Mouse (Mus musculus) liver, embryonic 14 days (tissue): ENCODE results near the gene Pfas. TPM values are rescaled to one million over a fixed set of nuclear protein-coding genes. Genes with fewer than 3 reads are reported as not detected.

Experiments
- polyA plus RNA-seq: library from polyadenylated mRNA; depleted of rRNA; stranded (reverse); fragments of >200 nt; gene quantifications from 2 replicates; pipeline ENCODE4 v1.2.3, GENCODE M21; 2012; rRNA removed

The Pfas gene
- 10.1 and 13.1 TPM in 2 replicates for polyA plus RNA-seq

DNA sequence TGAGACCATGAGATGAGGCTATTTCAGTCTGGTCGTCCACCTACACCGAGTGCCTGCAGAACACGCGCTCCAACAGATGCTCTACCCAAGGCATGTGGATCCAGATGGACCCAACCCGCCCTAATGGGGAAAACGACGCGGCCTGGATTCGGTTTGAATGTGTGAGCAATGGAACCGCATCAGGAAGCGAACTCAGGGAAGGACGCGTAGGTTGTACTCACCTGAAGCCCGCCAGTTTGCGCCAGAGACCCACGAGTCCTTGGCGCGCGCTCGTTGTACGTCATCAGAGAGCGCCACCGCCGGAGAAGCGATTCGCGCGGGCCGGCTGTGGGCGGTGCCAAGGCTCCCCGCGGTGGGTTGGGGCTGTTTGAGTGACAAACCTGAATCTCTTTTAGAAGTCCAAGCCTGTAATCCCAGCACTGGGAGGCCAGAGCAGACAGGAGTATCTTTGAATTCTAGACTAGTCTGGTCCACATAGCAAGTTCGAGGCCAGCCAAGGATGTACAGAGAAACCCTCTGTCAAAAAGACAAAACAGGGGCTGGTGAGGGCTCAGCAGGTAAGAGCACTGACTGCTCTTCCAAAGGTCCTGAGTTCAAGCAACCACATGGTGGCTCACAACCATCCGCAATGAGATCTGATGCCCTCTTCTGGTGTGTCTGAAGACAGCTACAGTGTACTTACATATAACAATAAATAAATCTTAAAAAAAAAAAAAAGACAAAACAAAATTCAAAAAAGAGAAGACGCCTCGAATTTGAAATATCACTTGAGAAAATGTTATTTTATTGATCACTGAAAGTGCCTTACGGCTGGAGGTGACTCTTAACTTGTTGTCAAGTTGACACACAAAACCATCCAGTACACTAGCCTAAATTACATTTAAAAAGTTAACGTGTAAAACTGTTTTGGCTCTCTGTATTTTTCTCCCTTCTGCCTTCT lies at the start of gene Pfas:
Pfas (minus strand) TSS at position 279 of the 940 bp plus-strand sequence.

DNA sequence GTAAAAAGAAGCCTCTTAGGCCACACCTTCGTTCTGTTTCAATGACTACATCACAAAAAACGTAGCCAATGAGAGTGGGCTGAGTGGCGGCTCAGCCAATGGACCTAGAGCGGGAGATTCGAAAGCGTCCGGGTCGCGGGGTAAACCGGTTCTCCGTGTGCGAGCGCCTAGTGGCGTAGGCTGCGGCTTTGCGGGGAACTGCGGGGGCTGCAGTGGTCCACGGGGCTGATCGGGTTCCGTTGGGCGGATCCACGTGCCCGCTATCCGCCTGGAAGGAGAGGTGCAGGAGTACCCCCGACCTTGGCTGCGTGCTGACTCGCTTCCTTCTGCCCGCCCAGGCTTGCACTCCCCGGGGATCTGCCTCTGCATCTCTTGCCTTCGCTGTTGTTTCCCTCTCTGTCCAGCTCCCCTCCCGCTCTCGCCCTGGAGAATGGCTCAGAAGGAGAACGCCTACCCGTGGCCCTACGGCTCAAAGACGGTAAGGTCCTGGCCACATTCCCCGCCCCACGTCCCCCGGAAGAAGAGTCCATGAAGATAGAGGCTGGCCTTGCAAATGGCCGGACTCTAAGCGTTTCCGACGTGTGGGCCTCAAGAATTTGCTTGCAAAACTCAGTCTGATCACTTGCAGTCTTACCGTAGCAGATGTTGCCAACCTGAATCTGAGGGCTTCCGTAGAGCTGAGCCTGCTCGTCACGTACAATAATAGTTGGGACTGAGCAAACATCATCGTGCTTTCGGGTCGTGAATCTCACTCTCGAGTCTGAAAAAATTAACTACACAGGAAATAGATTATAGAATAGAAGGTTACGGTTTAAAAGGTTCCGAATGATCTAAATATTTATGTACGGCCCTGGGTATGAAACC lies 37.5 kb upstream of the Pfas start, which contains the start of gene Aurkb:
Aurkb (plus strand) TSS at position 117 of the 864 bp plus-strand sequence.

DNA sequence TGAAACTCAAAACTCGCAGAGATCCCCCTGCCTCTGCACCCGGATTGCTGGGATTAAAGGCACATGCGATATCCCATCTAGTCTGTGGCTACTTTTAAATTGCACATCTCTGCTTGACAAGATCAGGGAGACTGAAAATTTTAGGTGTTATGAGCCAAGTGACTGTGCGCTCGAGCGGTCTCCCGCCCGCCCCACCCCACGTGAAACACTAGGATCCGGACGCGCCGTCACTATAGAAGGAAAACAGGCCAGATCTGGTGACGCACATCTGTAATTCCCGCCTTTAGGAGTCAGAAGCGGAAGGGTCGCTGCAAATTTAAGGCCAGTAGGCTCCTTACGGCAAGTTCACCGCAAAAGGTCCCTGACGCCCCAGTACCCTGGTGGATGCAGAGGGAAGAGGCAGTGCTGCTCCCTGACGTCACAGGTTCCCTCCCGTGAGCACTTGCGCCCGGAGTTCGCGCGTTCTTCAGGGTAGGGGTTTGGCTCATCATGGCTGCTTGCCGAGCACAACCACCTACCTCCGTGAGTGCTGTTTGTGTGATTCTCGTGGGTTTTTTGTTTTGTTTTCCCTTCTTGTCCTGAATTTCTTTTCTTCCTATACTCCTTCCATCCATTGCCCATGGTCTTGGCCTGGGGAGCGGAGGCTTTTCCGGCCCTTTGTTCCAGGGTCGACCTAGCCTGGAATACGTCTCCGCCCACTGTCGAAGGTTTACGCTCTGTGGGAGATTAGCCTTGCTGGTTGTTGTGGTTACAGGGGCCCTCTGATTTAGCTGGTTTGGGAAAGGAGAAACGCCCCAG lies 7.6 kb upstream of the Pfas start, which contains the start of gene Ctc1:
Ctc1 (plus strand) TSS at position 268 of the 798 bp plus-strand sequence.

DNA sequence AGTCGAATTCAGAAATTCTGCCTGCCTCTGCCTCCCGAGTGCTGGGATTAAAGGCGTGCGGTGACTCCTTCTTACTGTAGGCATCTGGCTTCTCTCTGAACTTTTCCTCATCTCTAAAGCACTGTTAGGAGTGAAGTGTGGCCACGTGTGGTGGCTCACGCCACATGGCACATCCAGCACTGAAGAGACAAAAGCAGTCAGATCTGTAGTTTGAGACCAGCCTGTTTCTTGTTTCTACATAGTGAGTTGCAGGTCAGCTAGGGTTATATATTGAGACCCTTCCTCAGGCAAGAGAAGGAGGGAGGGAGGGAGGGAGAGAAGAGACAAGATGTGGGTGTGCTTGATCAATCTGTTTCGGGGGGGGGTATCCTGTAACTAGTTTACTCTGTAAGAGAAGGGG lies 33.2 kb downstream of the Pfas start, which contains the start of gene Rangrf:
Rangrf (minus strand) TSS at position 101 of the 400 bp plus-strand sequence.

DNA sequence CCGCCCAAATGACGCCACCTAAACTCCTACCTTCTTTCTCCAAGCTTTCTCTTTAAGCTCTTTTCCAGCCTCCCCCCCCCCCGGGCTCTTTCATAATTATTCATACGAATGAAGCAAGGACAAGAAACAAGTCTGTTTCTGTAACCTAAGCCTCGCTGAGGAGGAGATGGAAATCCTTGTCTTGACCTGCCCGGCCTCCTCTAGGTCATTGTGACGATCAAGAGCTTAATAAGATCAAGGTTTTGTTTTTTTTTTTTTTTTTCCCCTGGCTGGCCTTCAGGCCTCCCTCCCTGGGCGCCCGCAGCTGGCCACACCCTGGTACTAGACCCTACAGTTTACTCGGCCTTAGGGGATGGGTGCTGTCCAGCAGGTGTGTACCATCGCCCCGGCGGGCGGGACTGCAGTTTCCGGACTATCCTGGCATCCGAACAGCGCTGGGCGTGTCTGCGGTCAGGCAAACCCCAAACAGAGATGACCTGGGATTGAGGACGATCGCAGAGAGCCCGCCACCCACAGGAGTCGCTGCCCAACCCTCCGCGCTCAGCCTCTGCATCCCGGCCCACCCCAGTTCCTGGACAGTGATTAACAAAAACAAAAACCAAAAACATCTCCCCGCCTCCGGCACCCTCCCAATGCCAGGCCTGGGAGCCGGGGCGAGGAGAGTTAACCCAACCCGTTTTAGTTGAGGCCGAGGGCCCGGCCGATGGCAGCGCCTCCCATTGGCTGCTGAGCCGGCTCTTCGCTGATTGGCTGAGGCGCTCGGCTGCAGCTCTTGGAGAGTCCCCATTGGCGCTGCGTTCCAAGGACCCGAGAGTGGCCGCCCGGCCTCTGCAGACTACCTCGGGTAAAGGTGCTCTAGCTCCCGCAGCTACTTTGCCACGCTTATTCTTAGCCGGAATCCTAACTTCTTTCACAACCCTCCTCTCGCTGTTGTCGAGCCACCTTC lies 40.6 kb downstream of the Pfas start, which contains the start of gene Slc25a35:
Slc25a35 (plus strand) TSS at position 795 of the 946 bp plus-strand sequence.

DNA sequence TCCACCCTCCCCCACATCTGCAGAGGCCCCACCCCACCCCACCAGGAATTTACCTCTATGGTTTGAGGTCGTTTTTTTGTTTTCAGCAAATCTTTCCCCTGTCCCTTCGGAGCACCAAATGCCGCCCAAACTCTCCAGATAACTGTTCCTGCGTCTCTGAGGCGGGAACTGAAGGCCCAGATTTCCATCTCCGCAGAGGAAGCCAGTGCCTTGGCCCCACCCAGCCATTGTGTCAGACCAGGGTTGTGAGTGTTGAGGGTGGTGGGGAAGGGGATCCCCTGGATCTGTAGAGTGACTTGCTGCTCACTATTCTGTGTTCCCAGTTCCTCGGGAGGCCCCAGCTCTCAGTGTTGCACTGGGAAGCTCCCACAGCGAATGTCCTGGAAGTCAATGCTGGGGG lies 51.0 kb downstream of the Pfas start, which contains the start of gene Arhgef15:
Arhgef15 (minus strand) TSS at position 173 of the 400 bp plus-strand sequence.

Other genes starting within 250 kb of the Pfas start
- 21.0 and 23.7 TPM in 2 replicates for gene Ndel1, start 136.6 kb downstream of the Pfas start, polyA plus RNA-seq
- gene Rnf222, start 119.9 kb downstream of the Pfas start, polyA plus RNA-seq: 0.06 and 0.11 TPM in 2 replicates
- 1,921 and 1,984 TPM in 2 replicates for gene Rpl26, start 106.9 kb downstream of the Pfas start, polyA plus RNA-seq
- gene Odf4, start 81.4 kb downstream of the Pfas start, polyA plus RNA-seq: not detected in 2 replicates
- 1.2 and 1.5 TPM in 2 replicates for gene Arhgef15, start 51.0 kb downstream of the Pfas start, polyA plus RNA-seq
- gene Slc25a35, start 40.3 kb downstream of the Pfas start, polyA plus RNA-seq: 0.42 and 0.44 TPM in 2 replicates
- gene Rangrf, start 33.3 kb downstream of the Pfas start, polyA plus RNA-seq: 21.1 and 24.1 TPM in 2 replicates
- 18.1 and 20.4 TPM in 2 replicates for gene Ctc1, start 7.5 kb upstream of the Pfas start, polyA plus RNA-seq
- gene Aurkb, start 37.2 kb upstream of the Pfas start, polyA plus RNA-seq: 73.3 and 80.7 TPM in 2 replicates
- gene Borcs6, start 51.3 kb upstream of the Pfas start, polyA plus RNA-seq: 3.3 and 3.5 TPM in 2 replicates
- 11.6 and 12.9 TPM in 2 replicates for gene Tmem107, start 62.3 kb upstream of the Pfas start, polyA plus RNA-seq
- gene Vamp2, start 80.0 kb upstream of the Pfas start, polyA plus RNA-seq: 19.1 and 24.8 TPM in 2 replicates
- 1.5 and 1.9 TPM in 2 replicates for gene Per1, start 86.8 kb upstream of the Pfas start, polyA plus RNA-seq
- 0.09 and 0.10 TPM in 2 replicates for gene Hes7, start 111.9 kb upstream of the Pfas start, polyA plus RNA-seq
- gene 9130213A22Rik, start 114.1 kb upstream of the Pfas start, polyA plus RNA-seq: 0.03 and 0.07 TPM in 2 replicates
- gene Aloxe3, start 117.4 kb upstream of the Pfas start, polyA plus RNA-seq: 0.05 and 0.08 TPM in 2 replicates
- not detected in 2 replicates for gene Alox12b, start 148.5 kb upstream of the Pfas start, polyA plus RNA-seq
- 0.01 TPM in 2 replicates for gene Alox8, start 189.4 kb upstream of the Pfas start, polyA plus RNA-seq
- under 0.01 TPM in 1 of 2 replicates, not detected in the other for gene Gucy2e, start 228.6 kb upstream of the Pfas start, polyA plus RNA-seq